Mouse (Mus musculus) midbrain, embryonic 13.5 days (tissue): Measurements from ENCODE around the gene Dynlrb2. TPM values are rescaled to one million over a fixed set of nuclear protein-coding genes. Genes with fewer than 3 reads are reported as not detected.

Experiments
- ATAC-seq: fragments of 200-750 bp; cut with Nextera tagmentation; 2 replicates; pipeline ENCODE4 v1.8.0; 2017; ENCODE audit warnings: mild to moderate bottlenecking, moderate TSS enrichment, moderate library complexity
- H3K27ac ChIP-seq: fragments of 300-500 bp; sonication (generic); 2 replicates; pipeline ENCODE4 v1.5.1; 2015; ENCODE audit warnings: inconsistent platforms, mild to moderate bottlenecking, moderate library complexity
- H3K27me3 ChIP-seq: fragments of 300-500 bp; sonication (generic); 2 replicates; pipeline ENCODE4 v1.6.1; 2015; ENCODE audit warnings: mild to moderate bottlenecking, inconsistent platforms
- H3K36me3 ChIP-seq: fragments of 300-500 bp; sonication (generic); 2 replicates; pipeline ENCODE4 v1.6.1; 2015; ENCODE audit warnings: mild to moderate bottlenecking, inconsistent platforms
- H3K4me1 ChIP-seq: fragments of 300-500 bp; sonication (generic); replicated peaks from 2 replicates; pipeline ENCODE4 v1.6.1; 2015; ENCODE audit warnings: inconsistent platforms
- H3K4me2 ChIP-seq: fragments of 300-500 bp; sonication (generic); replicated peaks from 2 replicates; pipeline ENCODE4 v1.6.1; 2015; ENCODE audit warnings: moderate library complexity, mild to moderate bottlenecking, inconsistent platforms
- H3K4me3 ChIP-seq: fragments of 300-500 bp; sonication (generic); replicated peaks from 2 replicates; pipeline ENCODE4 v1.5.1; 2015; ENCODE audit warnings: mild to moderate bottlenecking, inconsistent platforms
- H3K9ac ChIP-seq: fragments of 300-500 bp; sonication (generic); replicated peaks from 2 replicates; pipeline ENCODE4 v1.6.1; 2015; ENCODE audit warnings: mild to moderate bottlenecking, inconsistent platforms
- H3K9me3 ChIP-seq: fragments of 300-500 bp; sonication (generic); 2 replicates; pipeline ENCODE4 v1.6.1; 2016; ENCODE audit warnings: mild to moderate bottlenecking, inconsistent platforms
- WGBS: fragments of 180-500 bp; shearing (Covaris S2); methylation state at CpG from one replicate; pipeline ENCODE4 v1.1.7; 2015; 5-methylcytosine and 5-hydroxymethylcytosine counted together
- polyA plus RNA-seq: library from polyadenylated mRNA; unstranded; fragments of >200 nt; fragmentation: Nextera tagmentation; extraction: Ambion mirVana; gene quantifications from 2 replicates; pipeline ENCODE4 v1.2.1, GENCODE M21; 2015

Dynlrb2 gene
- polyA plus RNA-seq, 1 experiment from 2014 or later, result 7.8 TPM

- 88% methylated on average over 1 of the region's 1 CpGs for WGBS
- no peak for ATAC-seq
- no peak overlapping the region for H3K4me2 ChIP-seq
- H3K27me3 ChIP-seq, result no peaks in the 10 kb centered on the region
- no peaks in the 10 kb centered on the region for H3K9me3 ChIP-seq
- H3K4me1 ChIP-seq, result no peaks in the 10 kb centered on the region
- no peaks in the 10 kb centered on the region for H3K36me3 ChIP-seq
- H3K4me3 ChIP-seq, result no peak overlapping the region
- no peak overlapping the region for H3K27ac ChIP-seq
- no peak overlapping the region for H3K9ac ChIP-seq
Observed at GRCm38 (mm10) chr8:116543366-116543765, 38.6 kb downstream of the Dynlrb2 start.

DNA sequence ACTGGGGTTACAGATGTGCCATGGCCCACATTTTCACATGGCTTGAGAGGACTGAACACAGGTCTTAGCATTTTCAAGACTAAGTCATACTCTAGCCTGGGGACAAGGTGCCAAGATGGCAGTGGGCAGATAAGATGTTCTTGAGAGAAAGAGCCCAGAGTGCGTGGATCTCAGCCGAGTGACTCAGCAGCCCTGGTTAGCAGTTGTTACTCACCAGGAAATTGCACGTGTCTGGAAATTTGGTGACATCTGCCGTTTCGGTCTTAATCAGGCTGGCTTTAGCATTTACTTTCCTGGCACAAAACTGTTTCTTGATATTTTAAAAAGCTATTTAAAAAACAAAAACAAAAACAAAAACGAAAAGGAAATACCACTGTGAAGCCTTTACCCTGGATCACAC lies 47.5 kb downstream of the Dynlrb2 start:
- no peaks in the 10 kb centered on the region for H3K36me3 ChIP-seq
- no peaks in the 10 kb centered on the region for H3K4me1 ChIP-seq
- ATAC-seq, result no peak
- H3K27me3 ChIP-seq, result no peaks in the 10 kb centered on the region
- H3K27ac ChIP-seq, result no peak overlapping the region
- no peak overlapping the region for H3K4me2 ChIP-seq
- no peak overlapping the region for H3K4me3 ChIP-seq
- no peak overlapping the region for H3K9ac ChIP-seq
- 89% methylated on average over 6 of the region's 6 CpGs for WGBS
- no peaks in the 10 kb centered on the region for H3K9me3 ChIP-seq

DNA sequence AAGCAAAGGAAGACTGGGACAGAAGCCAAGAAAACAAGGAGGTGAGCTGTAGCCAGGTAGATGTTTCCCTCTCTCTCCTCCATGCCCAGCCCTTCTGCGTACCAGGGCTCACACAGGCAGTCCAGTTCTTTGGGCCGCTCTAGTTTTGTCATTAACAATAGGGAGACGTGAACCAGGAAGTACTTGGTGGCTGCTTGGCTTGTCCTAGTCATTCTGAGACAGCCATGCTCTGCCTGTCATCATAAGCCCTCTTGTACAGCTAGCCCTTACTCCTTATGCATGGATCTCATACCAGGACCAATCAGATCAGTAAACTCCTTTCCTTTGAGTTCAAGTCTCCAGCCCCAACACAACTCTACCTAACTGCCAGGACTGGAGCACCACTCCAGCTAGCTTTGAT lies 48.0 kb downstream of the Dynlrb2 start:
- H3K4me2 ChIP-seq, result no peak overlapping the region
- 75% methylated on average over 3 of the region's 3 CpGs for WGBS
- no peak overlapping the region for H3K4me3 ChIP-seq
- H3K27ac ChIP-seq, result no peak overlapping the region
- ATAC-seq, result no peak
- H3K9ac ChIP-seq, result no peak overlapping the region
- no peaks in the 10 kb centered on the region for H3K4me1 ChIP-seq
- H3K9me3 ChIP-seq, result no peaks in the 10 kb centered on the region
- H3K27me3 ChIP-seq, result no peaks in the 10 kb centered on the region
- H3K36me3 ChIP-seq, result no peaks in the 10 kb centered on the region

Other genes with a start within 250 kb of the Dynlrb2 start
- 7.2 and 7.9 TPM in 2 replicates for gene Cdyl2, start 228.0 kb downstream of the Dynlrb2 start, polyA plus RNA-seq